Mouse (Mus musculus) cerebellum, adult 9-11 months (tissue): ENCODE results near the gene Sgsm3.

Source experiments
- DNase-seq: peaks from one replicate; pipeline ENCODE4 v3.0.0; 2022

The Sgsm3 gene

GRCm38 (mm10) chr15:81027378-81028173 is 50.0 kb downstream of the Sgsm3 start:
- DNase-seq: peak; percentile 68

- no peak for DNase-seq
Measured at GRCm38 (mm10) chr15:81030891-81031425, 53.4 kb downstream of the Sgsm3 start.

GRCm38 (mm10) chr15:81031611-81032010 is 54.0 kb downstream of the Sgsm3 start:
- DNase-seq: no peak

GRCm38 (mm10) chr15:81032941-81033629 is 55.5 kb downstream of the Sgsm3 start:
- DNase-seq: no peak

DNA sequence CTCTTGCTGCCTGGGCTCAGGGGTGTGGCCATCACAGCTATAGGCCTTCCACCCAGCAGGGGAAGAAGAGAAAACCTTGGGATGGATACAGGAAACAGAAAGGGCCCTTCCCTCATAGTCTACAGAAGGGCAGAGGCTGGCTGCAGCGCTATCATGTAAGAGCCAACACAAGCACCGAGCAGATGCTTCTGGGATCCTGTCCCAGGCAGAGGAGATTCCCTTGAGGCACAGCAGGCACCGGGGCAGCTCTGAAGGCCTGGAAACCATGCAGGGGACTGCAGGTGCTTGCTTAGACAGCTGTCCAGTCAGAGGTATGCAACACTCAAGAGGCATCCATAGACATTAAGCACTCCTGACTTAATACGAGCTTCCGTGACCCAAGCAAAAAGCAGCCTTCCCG is 56.6 kb downstream of the Sgsm3 start:
- DNase-seq: no peak

GRCm38 (mm10) chr15:81035417-81036162 is 58.0 kb downstream of the Sgsm3 start:
- no peak for DNase-seq

DNA sequence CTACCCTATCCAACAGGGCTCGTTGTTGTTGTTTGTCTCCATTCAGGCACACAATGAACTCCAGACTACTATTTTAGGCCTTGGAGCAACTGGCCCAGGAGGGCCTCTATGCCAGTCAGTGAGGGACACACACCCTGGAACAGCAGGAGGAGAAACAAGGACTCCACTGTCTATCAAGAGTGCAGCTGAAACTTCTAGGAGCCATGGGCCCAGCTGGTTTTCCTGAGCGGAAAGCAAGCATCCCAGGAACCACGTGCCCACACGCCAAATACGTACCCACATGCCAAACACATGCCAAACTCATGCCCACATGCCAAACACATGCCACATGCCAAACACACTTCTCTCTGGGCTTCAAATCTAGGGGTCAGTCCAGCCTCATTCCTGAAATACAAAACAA is 60.9 kb downstream of the Sgsm3 start:
- no peak for DNase-seq

DNA sequence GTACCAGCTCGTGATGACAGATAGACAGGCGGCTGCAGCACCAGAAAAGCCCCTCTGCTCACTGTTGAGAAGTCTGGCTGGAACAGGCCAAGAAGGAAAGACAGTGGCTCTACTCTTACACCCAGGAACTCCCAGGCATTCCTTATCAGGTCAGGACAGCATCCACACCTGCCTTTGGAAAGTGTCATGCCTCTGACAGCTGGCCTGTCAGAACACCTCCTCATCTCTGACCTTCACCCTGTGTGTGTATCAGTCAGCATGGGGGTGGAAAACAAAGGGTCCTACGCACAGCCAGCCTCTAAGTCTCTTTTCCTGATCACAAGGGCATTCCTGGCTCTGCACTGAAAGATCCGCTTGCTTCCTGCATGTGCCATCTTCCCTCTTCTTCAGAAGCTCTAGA is 64.2 kb downstream of the Sgsm3 start:
- no peak for DNase-seq

DNA sequence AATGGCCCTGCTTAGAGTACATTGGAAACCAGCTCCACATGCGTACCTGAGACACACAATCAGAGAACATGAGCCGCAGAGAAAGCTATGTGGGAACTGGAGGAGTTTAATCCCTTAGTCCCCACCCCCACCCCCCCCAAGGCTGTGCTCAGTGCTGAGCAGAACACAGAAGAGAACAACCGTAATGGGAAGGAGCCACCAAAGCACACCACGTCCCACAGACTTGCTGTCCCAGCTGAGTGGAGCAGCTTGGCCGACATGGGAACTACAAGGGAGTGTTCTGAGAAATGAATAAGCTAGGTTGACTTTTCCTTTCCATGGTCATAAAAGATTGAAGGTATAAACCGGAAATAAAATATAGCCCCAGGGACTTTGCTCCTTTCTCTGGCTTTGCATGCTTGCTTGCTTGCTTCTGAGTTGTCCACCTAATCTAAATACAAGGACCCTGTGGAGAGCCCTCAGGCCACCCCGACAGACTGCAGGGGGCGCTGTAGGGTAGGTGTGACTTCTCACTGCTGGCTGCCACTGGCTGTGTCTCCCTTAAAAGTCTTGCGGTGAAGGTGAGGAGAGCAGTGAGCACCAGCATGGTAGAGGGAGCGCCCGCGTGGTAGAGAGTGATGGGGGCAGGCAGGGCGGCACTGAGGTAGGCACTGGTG is 64.8 kb downstream of the Sgsm3 start:
- no peak for DNase-seq

DNA sequence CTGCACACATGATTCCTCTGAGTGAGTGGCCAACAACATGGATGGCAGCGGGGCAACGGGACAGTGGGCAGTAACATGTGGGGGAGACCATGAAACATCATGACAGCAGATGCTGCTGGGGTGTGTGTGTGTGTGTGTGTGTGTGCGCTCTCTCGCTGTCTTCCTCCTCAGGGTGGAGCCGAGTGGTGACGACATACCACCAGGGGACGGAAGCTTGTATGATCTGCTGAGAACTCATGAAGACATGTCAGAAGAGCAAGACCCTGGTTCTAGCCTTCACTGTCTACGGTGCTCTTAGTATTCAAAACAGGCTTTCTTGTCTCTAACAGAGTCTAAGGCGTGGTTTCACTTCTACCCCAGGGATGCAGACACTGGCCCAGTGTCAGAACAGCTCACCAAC is 66.9 kb downstream of the Sgsm3 start:
- DNase-seq: no peak

DNA sequence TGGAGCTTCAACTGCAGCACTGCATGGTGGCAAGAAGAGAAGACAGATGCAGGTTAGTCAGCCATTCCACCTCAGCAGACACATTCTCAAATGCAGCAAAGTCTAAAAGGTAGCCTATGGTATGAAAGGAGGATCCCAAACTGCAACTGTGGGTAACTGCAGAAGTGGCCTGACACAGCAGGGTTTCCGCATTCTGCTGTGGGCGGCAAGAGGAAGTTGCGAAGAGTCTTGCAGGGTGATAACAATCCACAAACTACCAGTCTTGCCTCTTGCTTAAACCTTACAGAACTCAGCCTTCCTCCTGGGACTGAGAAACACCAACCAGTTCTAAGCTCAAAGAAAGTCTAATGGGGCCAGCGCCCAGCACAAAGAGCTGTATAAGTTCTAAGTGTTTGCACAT is 67.8 kb downstream of the Sgsm3 start:
- no peak for DNase-seq

GRCm38 (mm10) chr15:81046061-81046460 is 68.5 kb downstream of the Sgsm3 start:
- DNase-seq: no peak

DNA sequence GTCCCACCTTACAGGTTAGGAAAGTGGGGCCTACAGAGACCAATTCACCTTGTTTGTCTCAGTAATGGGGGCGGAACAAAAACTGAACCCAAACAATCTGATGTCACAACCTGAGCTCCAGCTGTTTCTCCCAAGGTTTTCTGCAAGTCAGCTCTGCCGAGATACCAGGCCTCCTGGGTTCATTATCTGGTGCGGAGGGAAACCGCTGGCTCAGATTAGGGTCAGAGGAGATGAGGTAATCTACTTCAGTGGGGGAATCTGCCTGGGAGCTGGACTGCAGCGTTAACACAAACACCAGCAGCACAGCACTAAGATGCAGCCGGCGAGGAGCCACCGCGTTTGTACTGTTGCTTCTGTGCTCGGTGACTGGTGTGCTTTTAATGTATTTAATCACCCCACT is 69.9 kb downstream of the Sgsm3 start:
- DNase-seq: no peak

DNA sequence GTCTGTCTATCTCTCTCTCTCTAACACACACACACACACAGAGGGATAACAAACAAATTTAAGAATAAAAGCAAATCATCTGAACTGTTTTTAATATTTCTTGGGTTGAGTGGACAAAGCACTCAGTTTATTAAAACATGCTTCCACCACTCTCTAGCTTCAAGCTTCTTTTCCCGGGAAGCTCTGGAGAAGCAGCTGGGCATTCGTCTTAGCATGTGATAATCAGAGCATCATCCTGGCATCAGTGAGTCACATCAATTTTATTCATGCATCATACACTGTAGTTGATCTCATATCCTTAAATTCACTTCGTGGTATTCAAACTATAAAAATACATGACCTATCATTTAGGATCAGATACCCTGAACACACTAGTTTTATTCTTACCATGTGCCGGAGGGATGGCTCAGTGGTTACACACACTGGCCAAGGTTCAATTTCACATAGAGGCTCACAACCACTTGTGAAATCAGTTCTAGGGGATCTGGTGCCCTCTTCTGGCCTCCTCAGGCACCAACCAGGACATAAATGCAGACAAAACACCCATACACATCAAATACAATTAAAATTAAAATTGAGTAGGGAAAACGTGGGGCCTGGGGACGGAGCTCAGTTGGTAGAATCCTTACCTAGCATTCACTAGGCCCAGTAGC is 72.0 kb downstream of the Sgsm3 start:
- no peak for DNase-seq

DNA sequence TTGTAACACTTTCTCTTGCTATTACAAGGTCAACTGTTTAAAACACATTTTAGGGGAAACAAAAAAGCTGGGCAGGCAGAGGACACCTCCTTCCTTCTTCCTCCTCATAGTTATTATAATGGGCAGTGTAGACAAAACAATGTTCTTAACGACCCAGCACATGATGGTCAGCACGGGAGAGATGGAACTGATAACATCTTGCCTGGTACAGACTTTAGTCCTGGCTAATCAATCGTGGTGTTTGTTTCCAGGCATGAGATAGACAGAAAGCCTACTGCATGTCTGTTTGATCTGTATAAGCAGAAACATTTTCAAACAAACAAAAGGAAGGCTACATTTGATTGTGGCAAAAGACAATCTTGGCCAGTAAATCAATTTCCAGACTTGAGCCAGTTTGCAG is 72.9 kb downstream of the Sgsm3 start:
- DNase-seq: no peak

- DNase-seq: no peak
Measured at GRCm38 (mm10) chr15:81052491-81052890, 74.9 kb downstream of the Sgsm3 start.

GRCm38 (mm10) chr15:81055488-81055887 is 77.9 kb downstream of the Sgsm3 start:
- DNase-seq: no peak

- DNase-seq: no peak
Measured at GRCm38 (mm10) chr15:81057736-81058135, 80.2 kb downstream of the Sgsm3 start.

DNA sequence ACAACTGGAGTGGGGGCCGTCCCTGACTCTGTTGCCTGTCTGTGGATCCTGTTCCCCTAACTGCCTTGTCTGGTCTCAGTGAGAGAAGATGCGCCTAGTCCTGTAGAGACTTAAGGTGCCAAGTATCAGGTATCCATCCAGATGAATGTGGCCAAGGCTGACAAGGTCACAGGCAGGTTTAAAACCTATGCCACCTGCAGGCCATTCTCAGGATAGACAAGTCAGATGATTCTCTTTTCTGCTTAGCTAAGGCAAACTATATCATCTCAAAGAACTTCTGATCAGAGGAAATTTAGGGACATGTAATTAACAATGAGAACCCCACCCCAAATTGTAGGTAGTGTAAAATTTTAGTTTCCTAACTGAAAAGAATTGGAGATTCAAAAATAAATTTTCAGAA is 83.4 kb downstream of the Sgsm3 start:
- no peak for DNase-seq
